Mouse (Mus musculus): Measurements from ENCODE around the gene Tcl1b3. TPM values are rescaled to one million over a fixed set of nuclear protein-coding genes. Genes with fewer than 3 reads are reported as not detected.

The Tcl1b3 gene
- polyA plus RNA-seq, 1 experiment from 2014 or later, result not detected

DNA sequence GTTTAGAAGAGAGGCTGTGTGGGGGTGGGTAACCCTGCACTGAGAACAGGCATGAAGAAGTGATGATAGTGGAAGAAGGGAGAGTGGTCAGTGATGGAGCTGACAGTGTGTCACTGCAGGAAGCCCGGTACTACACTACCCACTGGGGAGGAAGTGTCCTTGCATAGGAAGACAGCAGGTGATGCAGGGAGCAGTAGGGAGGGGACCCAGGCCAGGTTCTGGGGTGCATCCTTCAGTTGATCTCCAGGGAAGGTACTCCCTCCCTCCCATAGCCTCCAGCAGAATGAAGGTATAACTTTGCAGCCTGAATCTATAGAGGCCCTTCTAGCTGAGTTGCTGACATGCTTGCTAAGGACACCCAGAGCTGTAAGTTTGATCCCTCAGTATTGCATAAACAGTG, 16.2 kb downstream of the Tcl1b3 start:
- no peak overlapping the region for H3K27ac ChIP-seq

DNA sequence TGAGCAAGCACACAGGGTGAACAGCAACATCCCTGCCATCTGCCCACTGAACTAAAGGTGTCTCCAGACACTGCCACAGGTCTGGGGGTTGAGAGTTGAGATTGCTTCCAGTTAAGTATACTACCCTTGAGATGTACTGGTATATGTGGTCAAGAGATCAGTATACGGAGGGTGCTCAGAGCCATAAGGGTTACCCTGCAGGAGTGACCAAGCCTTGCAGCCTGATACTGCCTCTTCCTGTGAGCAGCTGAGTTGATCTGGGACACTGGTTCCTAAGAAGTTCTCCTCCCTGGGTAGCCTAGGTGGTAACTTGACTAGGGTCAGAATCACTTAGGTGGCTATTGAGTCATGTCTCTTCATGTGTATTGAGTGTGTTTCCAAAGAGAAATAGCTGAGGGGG, 17.6 kb downstream of the Tcl1b3 start:
- Histone ChIP-seq H3K79me2 (ENCODE audit: inconsistent target) (no peaks in the 10 kb centered on the region), H3K4me3 (ENCODE audit: inconsistent target) (no peak overlapping the region), H3K36me3 (ENCODE audit: inconsistent target) (no peaks in the 10 kb centered on the region), H3K27ac (no peak overlapping the region)
- 100% methylated on average over 1 of the region's 1 CpGs for WGBS (ENCODE audit: missing documents)

More for the DNA sequence above, 16.2 kb downstream of the Tcl1b3 start:
- no peak overlapping the region for H3K4me3 ChIP-seq (ENCODE audit: inconsistent target)
- no peaks in the 10 kb centered on the region for H3K36me3 ChIP-seq (ENCODE audit: inconsistent target)
- no peaks in the 10 kb centered on the region for H3K79me2 ChIP-seq (ENCODE audit: inconsistent target)
- WGBS (ENCODE audit: missing documents), result 67% methylated on average over 1 of the region's 1 CpGs

DNA sequence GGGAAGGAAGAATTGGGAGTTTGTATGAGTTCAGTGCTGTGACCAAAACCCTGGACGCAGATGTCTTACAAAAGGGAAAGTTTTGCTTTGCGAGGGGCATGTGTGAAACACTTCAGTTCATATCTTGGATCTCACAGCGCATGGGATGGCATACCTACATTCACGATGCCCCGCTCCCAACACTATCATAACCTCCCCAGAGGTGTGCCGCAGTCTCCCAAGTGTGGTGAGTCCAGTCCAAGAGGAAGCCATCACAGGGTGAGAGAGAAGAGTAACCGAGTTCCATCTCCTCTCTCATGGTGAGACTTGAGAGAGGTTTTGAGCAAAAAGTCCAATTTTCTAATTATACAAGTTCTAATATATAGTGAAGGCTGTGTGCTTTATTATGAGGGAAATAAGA, 18.4 kb downstream of the Tcl1b3 start:
- no peak overlapping the region for H3K4me3 ChIP-seq (ENCODE audit: inconsistent target)
- no peaks in the 10 kb centered on the region for H3K36me3 ChIP-seq (ENCODE audit: inconsistent target)
- no peaks in the 10 kb centered on the region for H3K79me2 ChIP-seq (ENCODE audit: inconsistent target)
- 99% methylated on average over 7 of the region's 7 CpGs for WGBS (ENCODE audit: missing documents)
- H3K27ac ChIP-seq, result no peak overlapping the region

DNA sequence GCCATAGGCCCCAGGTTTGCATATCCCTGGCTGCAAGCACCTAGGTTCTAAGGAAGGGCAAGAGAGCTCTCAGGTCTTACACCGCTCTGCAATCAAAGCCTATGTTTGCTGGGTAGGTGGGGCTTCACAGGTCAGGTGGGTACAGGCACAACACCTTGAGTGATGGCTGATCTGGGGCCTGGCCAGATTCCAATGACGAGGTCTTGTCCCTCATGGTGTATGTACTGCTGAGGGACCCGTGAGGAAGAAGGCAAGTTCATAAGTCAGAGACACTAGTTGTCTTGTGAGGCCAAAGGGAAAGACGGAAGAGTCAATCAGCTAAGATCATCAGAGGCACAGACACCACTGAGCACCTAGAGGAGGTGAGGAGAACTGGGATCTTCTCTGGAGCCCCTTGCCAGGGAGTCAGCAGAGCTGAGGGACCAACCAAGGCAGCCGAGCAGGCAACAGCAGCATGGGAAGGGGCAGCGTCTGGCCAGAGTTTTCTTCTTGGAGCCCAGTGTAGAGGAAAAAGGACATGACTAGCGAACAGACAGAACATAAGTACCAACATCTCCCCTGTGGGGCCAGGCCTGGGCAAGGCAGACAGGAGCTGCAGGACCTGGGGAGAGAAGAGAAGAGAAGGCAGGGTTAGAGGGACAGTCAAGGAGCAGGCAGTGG, 26.4 kb downstream of the Tcl1b3 start:
- H3K27ac ChIP-seq, result no peak overlapping the region
- H3K79me2 ChIP-seq (ENCODE audit: inconsistent target), result no peaks in the 10 kb centered on the region
- no peak overlapping the region for H3K4me3 ChIP-seq (ENCODE audit: inconsistent target)
- 89% methylated on average over 7 of the region's 7 CpGs for WGBS (ENCODE audit: missing documents)
- no peaks in the 10 kb centered on the region for H3K36me3 ChIP-seq (ENCODE audit: inconsistent target)

DNA sequence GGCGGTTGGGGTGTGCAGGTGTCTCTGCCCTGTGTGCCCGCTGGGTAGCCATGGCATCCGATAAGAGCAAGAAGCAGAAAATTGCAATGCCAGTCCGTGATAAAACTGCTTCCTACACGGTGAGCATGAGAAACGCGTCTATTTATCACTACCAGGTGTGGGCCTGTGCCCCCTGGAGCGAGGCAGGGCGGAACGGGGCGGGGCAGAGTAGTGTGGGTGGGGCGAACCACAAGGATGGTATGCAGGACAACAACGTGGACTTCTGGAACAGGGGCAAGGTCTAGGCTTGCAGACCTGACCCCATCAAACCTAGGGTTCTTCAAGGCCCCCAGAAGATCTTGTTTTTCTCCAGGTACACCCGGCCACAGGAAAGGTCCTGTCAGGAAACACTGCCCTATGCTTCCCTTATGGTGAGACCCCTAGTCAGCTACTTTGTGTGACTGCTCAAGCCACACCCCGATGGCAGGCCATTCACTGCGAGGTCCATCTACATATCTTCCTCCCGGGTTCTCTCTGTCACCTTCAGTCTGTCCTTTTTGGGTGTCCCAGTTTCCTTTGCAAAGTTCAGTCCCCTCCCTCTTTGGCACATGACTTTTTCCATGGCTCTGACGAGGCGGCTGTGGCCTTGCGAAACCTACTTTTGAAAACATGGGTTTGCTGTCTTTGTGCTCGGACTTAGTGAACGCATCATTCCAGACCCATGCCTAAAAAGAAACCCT, 31.9 kb downstream of the Tcl1b3 start, which contains the start of gene Tcl1:
Gene Tcl1 (minus strand): TSS at position 193 of the 719 bp plus-strand sequence.
- Histone ChIP-seq H3K4me3 (ENCODE audit: inconsistent target) (no peak within 1 kb of the TSS), H3K79me2 (ENCODE audit: inconsistent target) (no peaks in the 10 kb centered on the region), H3K36me3 (ENCODE audit: inconsistent target) (no peaks in the 10 kb centered on the region), H3K27ac (no peak within 1 kb of the TSS)
- WGBS (ENCODE audit: missing documents), result 91% methylated on average over 22 of the region's 22 CpGs

DNA sequence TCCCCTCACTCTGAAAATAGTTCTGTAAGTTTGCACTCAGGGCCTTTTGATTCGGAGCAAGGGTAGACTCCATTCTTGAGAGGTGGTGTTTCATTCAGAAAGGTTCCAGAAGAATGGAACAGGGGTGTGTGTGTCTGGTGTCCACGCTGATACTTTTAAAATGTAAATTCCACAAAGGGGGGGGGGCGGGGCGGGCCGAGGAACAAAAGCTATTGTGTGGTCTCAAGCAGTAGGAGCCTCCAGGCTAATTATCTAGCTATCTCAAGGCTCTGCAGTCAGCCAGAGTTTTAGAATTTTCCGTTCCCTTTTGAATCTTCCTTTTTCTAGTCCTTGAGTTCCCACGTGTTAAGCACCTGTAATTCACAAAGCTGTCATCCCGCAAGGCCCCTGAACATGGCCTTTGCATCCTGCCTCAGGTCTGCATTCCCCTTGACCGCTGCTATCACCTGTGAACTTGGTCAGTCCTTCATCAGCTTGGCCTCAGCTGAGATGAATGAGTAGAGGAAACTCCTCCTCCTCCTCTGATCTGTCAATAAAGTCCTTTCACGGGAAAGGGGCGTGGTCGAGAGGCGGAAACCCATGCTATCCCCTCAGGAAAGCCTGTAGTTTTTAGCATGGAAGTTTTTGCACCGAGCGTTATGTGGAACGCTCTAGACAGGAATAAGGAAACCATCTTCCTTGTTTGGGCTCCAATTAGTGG, 33.9 kb downstream of the Tcl1b3 start:
- Histone ChIP-seq H3K27ac (no peak overlapping the region), H3K4me3 (ENCODE audit: inconsistent target) (no peak overlapping the region), H3K79me2 (ENCODE audit: inconsistent target) (no peaks in the 10 kb centered on the region), H3K36me3 (ENCODE audit: inconsistent target) (no peaks in the 10 kb centered on the region)
- WGBS (ENCODE audit: missing documents), result 58% methylated on average over 16 of the region's 16 CpGs

DNA sequence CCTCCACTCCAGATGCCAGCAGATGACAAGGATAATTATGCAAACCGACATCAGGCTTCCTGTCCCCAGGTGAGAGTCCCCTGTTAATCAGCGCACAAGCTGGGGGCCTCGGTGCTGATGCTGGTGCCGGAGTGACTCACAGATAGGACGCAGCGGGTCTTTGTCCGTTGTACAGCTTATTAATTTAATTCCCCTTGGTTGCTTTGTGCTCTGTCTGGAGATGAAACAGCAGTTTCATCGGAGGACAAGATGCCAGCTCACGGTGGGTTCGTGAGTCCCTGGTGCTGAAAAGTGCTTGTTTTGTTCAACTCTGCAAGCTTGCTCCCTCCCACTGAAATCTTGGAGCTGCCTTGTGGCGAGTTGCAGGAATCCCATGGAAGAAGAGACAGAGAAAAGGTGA, 43.5 kb downstream of the Tcl1b3 start:
- Histone ChIP-seq H3K27ac (no peak overlapping the region), H3K36me3 (ENCODE audit: inconsistent target) (no peaks in the 10 kb centered on the region), H3K4me3 (ENCODE audit: inconsistent target) (no peak overlapping the region), H3K79me2 (ENCODE audit: inconsistent target) (no peaks in the 10 kb centered on the region)
- WGBS (ENCODE audit: missing documents), result 69% methylated on average over 8 of the region's 11 CpGs

DNA sequence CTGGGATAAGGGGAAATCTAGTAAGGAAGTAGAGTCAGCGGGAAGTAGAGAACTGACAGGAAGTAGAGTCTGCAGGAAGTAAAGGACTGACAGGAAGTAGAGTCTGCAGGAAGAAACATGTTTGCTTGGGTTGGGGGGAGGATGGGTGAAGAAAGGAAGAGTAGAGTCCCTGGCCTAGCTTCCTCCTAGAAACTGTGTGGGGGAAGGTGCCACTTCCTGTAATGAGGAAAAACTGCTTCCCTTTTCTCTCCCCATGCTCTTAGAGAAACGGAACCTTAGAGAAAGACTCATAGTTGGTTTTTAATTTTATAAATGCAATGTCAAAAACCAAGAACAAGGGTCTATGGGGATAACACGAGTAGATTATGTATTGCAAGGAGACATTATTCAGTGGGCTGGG, 44.2 kb downstream of the Tcl1b3 start:
- 46% methylated on average over 3 of the region's 3 CpGs for WGBS (ENCODE audit: missing documents)
- no peak overlapping the region for H3K27ac ChIP-seq
- no peaks in the 10 kb centered on the region for H3K79me2 ChIP-seq (ENCODE audit: inconsistent target)
- H3K4me3 ChIP-seq (ENCODE audit: inconsistent target), result no peak overlapping the region
- no peaks in the 10 kb centered on the region for H3K36me3 ChIP-seq (ENCODE audit: inconsistent target)

DNA sequence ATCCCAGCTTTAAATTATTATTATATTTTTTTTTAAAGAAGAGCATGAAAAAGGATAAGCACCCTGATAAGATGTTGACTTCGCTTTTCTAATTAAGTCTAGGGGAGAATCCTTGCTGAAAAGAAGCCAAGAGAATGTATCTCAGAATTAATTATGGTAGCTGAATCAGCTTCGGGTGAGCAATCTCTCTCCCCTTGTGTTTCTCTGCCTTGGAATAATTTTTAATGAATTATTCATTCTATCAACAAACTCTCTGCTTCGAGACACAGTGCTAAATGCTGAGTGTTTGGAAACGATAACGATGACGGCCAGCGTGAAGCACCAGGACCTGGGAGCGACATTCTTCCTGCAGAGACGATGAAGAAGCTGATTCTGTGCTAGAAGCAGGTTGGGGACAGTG, 48.2 kb downstream of the Tcl1b3 start:
- no peak overlapping the region for H3K27ac ChIP-seq
- H3K79me2 ChIP-seq (ENCODE audit: inconsistent target), result no peaks in the 10 kb centered on the region
- no peaks in the 10 kb centered on the region for H3K36me3 ChIP-seq (ENCODE audit: inconsistent target)
- WGBS (ENCODE audit: missing documents), result 94% methylated on average over 9 of the region's 9 CpGs
- H3K4me3 ChIP-seq (ENCODE audit: inconsistent target), result no peak overlapping the region

Other genes with a start within 250 kb of the Tcl1b3 start
- gene Syne3, start 181.2 kb upstream of the Tcl1b3 start, polyA plus RNA-seq (2018), result 6.4 to 13.5 TPM (median 8.7 TPM) in 3 replicates
- gene Glrx5, start 158.4 kb upstream of the Tcl1b3 start, polyA plus RNA-seq (2018), result 5.1 to 28.7 TPM (median 17.8 TPM) in 3 replicates
- not detected in 3 replicates for gene Tcl1b2, start 45.0 kb upstream of the Tcl1b3 start, polyA plus RNA-seq (2018)
- gene Tcl1b1, start 31.4 kb upstream of the Tcl1b3 start, polyA plus RNA-seq (2018), result not detected in 3 replicates
- gene Tcl1b5, start 14.7 kb upstream of the Tcl1b3 start, polyA plus RNA-seq (2018), result not detected in 3 replicates
- gene Tcl1b4, start 10.9 kb downstream of the Tcl1b3 start, polyA plus RNA-seq (2018), result not detected in 3 replicates
- gene Tcl1, start 31.8 kb downstream of the Tcl1b3 start, polyA plus RNA-seq (2018), result not detected in 3 replicates
- gene Tunar, start 142.8 kb downstream of the Tcl1b3 start, polyA plus RNA-seq (2018), result not detected in 3 replicates